ENCODE assay signal across 15 mouse cellular contexts in the genomic region with DNA sequence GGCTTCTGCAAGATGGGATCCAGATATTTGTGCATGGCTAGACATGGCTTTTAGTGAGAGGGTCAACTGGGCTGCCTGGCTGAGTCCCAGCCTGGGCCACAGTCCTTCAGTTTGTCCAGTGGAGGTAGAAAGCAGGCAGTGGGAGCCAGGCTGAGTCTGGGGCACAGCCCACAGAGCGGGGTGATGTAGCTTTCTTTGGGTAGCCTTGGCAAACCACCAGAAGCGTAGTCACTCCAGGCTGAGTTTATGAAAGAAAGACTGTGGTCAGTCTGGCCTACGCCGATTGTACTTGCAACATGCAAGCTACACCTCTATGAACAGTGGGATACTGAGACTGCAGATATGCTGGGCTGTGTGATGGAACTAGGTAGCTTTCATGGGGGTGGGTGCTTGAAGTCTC.
DNase-seq lines count a peak whose midpoint lies in the region.
"Had no signal": no experiment of that assay in that cellular context is flagged by ENCODE, and none has a peak within 500 bp of the region (broad histone marks: within the 10 kb centered on the region; RNA-seq: fewer than 3 reads in every experiment).

No protein-coding gene starts in this region.

- DNase-seq in cerebellum, postnatal 10 days: peak; percentile 45 to 50
- DNase-seq in cerebellum, adult 9-11 months: no peak
- DNase-seq in cerebellum, postnatal 25 days: peak; percentile 45 to 52
- DNase-seq in cerebellum, adult 8-10 months: no peak
- peak; percentile 17 for DNase-seq in left cerebral cortex, postnatal 4 days
- no peak for DNase-seq in left cerebral cortex, adult 18-20 months (ENCODE audit: low spot score in 2 of 2)
- peak; percentile 61 for DNase-seq in brain, adult 2 months (ENCODE audit: low read depth, low spot score)
- DNase-seq in heart, postnatal 25 days (ENCODE audit: low spot score): no peak
- DNase-seq: adrenal gland, adult 8-10 months; adrenal gland, postnatal 14 days; adrenal gland, postnatal 36 days; cerebellum, adult 11-12 months; cerebellum, adult 9-10 months; embryo, embryonic 11 days; gastrocnemius, adult 2 months had no signal

- intact Hi-C loops in left cerebral cortex, postnatal 4 days (cut with DNase I): no loop called here
- intact Hi-C loops in heart, postnatal 25 days (cut with DNase I): no loop called here

Comparison
In these comparisons a context has a peak if more than half of its experiments do, and no peak if none do; other contexts are left out.
1. DNase-seq: peak in cerebellum, postnatal 10 days (2 of 2), cerebellum, postnatal 25 days (2 of 2), left cerebral cortex, postnatal 4 days (single experiment) and brain, adult 2 months (single experiment); none in cerebellum, adult 9-11 months (single experiment), cerebellum, adult 8-10 months (single experiment), left cerebral cortex, adult 18-20 months (0 of 2) and heart, postnatal 25 days (single experiment).